In genomic region chr11:106193371-106194154, GRCm38 (mm10) we compare ENCODE assay signal across 8 mouse cellular contexts. TPM values are rescaled to one million over a fixed set of nuclear protein-coding genes. Genes with fewer than 3 reads are reported as not detected.
DNase-seq lines count a peak whose midpoint lies in the region; ATAC-seq lines count a peak whose summit lies in the region.

No protein-coding gene starts in this region.

- H3K27me3 ChIP-seq in heart, embryonic 13.5 days (replicated peaks), result no peaks in the 10 kb centered on the region
- H3K27me3 ChIP-seq in liver, embryonic 12.5 days (replicated peaks), result no peaks in the 10 kb centered on the region
- no peaks in the 10 kb centered on the region for H3K27me3 ChIP-seq in stomach, embryonic 15.5 days (replicated peaks)

- H3K9ac ChIP-seq in heart, embryonic 13.5 days, result peak overlapping the region; percentile 83
- H3K9ac ChIP-seq in liver, embryonic 12.5 days, result peak overlapping the region; percentile 79
- peak overlapping the region; percentile 75 for H3K9ac ChIP-seq in stomach, embryonic 15.5 days

- H3K9me3 ChIP-seq in heart, embryonic 13.5 days, result no peaks in the 10 kb centered on the region
- H3K9me3 ChIP-seq in liver, embryonic 12.5 days (replicated peaks), result no peaks in the 10 kb centered on the region
- no peaks in the 10 kb centered on the region for H3K9me3 ChIP-seq in stomach, embryonic 15.5 days

- H3K4me2 ChIP-seq in heart, embryonic 13.5 days, result peak overlapping the region; percentile 89
- peak overlapping the region; percentile 87 for H3K4me2 ChIP-seq in liver, embryonic 12.5 days
- peak overlapping the region; percentile 66 for H3K4me2 ChIP-seq in stomach, embryonic 15.5 days

- H3K4me3 ChIP-seq in heart, embryonic 13.5 days, result peak overlapping the region; percentile 67
- peak overlapping the region; percentile 70 for H3K4me3 ChIP-seq in liver, embryonic 12.5 days
- H3K4me3 ChIP-seq in stomach, embryonic 15.5 days (replicated peaks), result peak overlapping the region; percentile 77

- peaks cover 33% of the 10 kb centered on the region for H3K4me1 ChIP-seq in heart, embryonic 13.5 days
- H3K4me1 ChIP-seq in liver, embryonic 12.5 days, result peaks cover 45% of the 10 kb centered on the region
- H3K4me1 ChIP-seq in stomach, embryonic 15.5 days, result peaks cover 5% of the 10 kb centered on the region; the same call in 1 of the 2 replicates

- peak overlapping the region; percentile 84 for H3K27ac ChIP-seq in heart, embryonic 13.5 days (replicated peaks)
- peak overlapping the region; percentile 91 for H3K27ac ChIP-seq in liver, embryonic 12.5 days
- H3K27ac ChIP-seq in stomach, embryonic 15.5 days, result peak overlapping the region; percentile 88

- H3K36me3 ChIP-seq in heart, embryonic 13.5 days, result peaks cover 25% of the 10 kb centered on the region
- peaks cover 28% of the 10 kb centered on the region for H3K36me3 ChIP-seq in liver, embryonic 12.5 days
- H3K36me3 ChIP-seq in stomach, embryonic 15.5 days, result peaks cover 17% of the 10 kb centered on the region; the same call in 1 of the 2 replicates

- DNase-seq in CD4-positive helper T cell, adult 2 months (ENCODE audit: low read depth, low spot score), result peak; percentile 98
- DNase-seq in brain, embryonic 18.5 days (ENCODE audit: low read depth, low spot score), result peak; percentile 96
- peak; percentile 98 for DNase-seq in kidney, postnatal 10 days
- DNase-seq in natural killer cell, adult 2 months (ENCODE audit: low spot score in 2 of 2), result peak; percentile 96 to 97

- WGBS in heart, embryonic 13.5 days, result 3% methylated on average over 41 of the region's 44 CpGs
- under 1% methylated on average over 43 of the region's 44 CpGs for WGBS in liver, embryonic 12.5 days (ENCODE audit: insufficient replicate concordance)
- under 1% methylated on average over 42 of the region's 44 CpGs for WGBS in stomach, embryonic 15.5 days

- peak; percentile 92 for ATAC-seq in erythroid progenitor cell, adult 5-6 weeks (replicated peaks; ENCODE audit: low FRiP score, poor library complexity, severe bottlenecking)
- peak; percentile 96 for ATAC-seq in heart, embryonic 13.5 days (ENCODE audit: extremely low read depth, insufficient number of reproducible peaks, low FRiP score, low TSS enrichment)
- ATAC-seq in liver, embryonic 12.5 days, result peak; percentile 97
- ATAC-seq in stomach, embryonic 15.5 days (ENCODE audit: insufficient read depth, low FRiP score, low read depth), result peak; percentile 98

RNA-seq across cellular contexts. Expression of gene Strada, which starts 8.4 kb away (rescaled TPM):
- total RNA-seq in erythroid progenitor cell, adult 5-6 weeks (2015; ENCODE audit: low replicate concordance), result 14.1 and 16.3 TPM in 2 replicates
- total RNA-seq in erythroid progenitor cell, adult 5-6 weeks (2017; ENCODE audit: low replicate concordance), result 6.4 and 12.3 TPM in 2 replicates
- polyA plus RNA-seq in heart, embryonic 13.5 days (2015; fragmentation: Nextera tagmentation; extraction: Ambion mirVana), result 18.9 and 20.4 TPM in 2 replicates
- 12.2 and 12.6 TPM in 2 replicates for polyA plus RNA-seq in liver, embryonic 12.5 days (2016; fragmentation: Nextera tagmentation; extraction: Ambion mirVana)
- 16.7 and 18.6 TPM in 2 replicates for polyA plus RNA-seq in stomach, embryonic 15.5 days (2015; fragmentation: Nextera tagmentation; extraction: Ambion mirVana)

RNA-seq across cellular contexts. Expression of gene Ccdc47, which starts 22.6 kb away (rescaled TPM):
- total RNA-seq in erythroid progenitor cell, adult 5-6 weeks (2015; ENCODE audit: low replicate concordance), result 24.1 and 54.9 TPM in 2 replicates
- total RNA-seq in erythroid progenitor cell, adult 5-6 weeks (2017; ENCODE audit: low replicate concordance), result 122 and 130 TPM in 2 replicates
- 79.6 and 81.5 TPM in 2 replicates for polyA plus RNA-seq in heart, embryonic 13.5 days (2015; fragmentation: Nextera tagmentation; extraction: Ambion mirVana)
- polyA plus RNA-seq in liver, embryonic 12.5 days (2016; fragmentation: Nextera tagmentation; extraction: Ambion mirVana), result 53.9 and 56.6 TPM in 2 replicates
- polyA plus RNA-seq in stomach, embryonic 15.5 days (2015; fragmentation: Nextera tagmentation; extraction: Ambion mirVana), result 92.1 and 95.0 TPM in 2 replicates

RNA-seq across cellular contexts. Expression of gene Ddx42, which starts 23.2 kb away (rescaled TPM):
- 28.9 and 47.6 TPM in 2 replicates for total RNA-seq in erythroid progenitor cell, adult 5-6 weeks (2015; ENCODE audit: low replicate concordance)
- 60.4 and 91.1 TPM in 2 replicates for total RNA-seq in erythroid progenitor cell, adult 5-6 weeks (2017; ENCODE audit: low replicate concordance)
- polyA plus RNA-seq in heart, embryonic 13.5 days (2015; fragmentation: Nextera tagmentation; extraction: Ambion mirVana), result 43.5 and 46.7 TPM in 2 replicates
- 42.3 and 42.6 TPM in 2 replicates for polyA plus RNA-seq in liver, embryonic 12.5 days (2016; fragmentation: Nextera tagmentation; extraction: Ambion mirVana)
- 58.1 and 66.2 TPM in 2 replicates for polyA plus RNA-seq in stomach, embryonic 15.5 days (2015; fragmentation: Nextera tagmentation; extraction: Ambion mirVana)

RNA-seq across cellular contexts. Expression of gene Limd2, which starts 32.9 kb away (rescaled TPM):
- 35.7 and 49.0 TPM in 2 replicates for total RNA-seq in erythroid progenitor cell, adult 5-6 weeks (2015; ENCODE audit: low replicate concordance)
- total RNA-seq in erythroid progenitor cell, adult 5-6 weeks (2017; ENCODE audit: low replicate concordance), result 4.8 and 8.7 TPM in 2 replicates
- 119 TPM in 2 replicates for polyA plus RNA-seq in heart, embryonic 13.5 days (2015; fragmentation: Nextera tagmentation; extraction: Ambion mirVana)
- polyA plus RNA-seq in liver, embryonic 12.5 days (2016; fragmentation: Nextera tagmentation; extraction: Ambion mirVana), result 109 and 112 TPM in 2 replicates
- 117 and 136 TPM in 2 replicates for polyA plus RNA-seq in stomach, embryonic 15.5 days (2015; fragmentation: Nextera tagmentation; extraction: Ambion mirVana)

RNA-seq across cellular contexts. Expression of gene Gm10840, which starts 32.9 kb away (rescaled TPM):
- total RNA-seq in erythroid progenitor cell, adult 5-6 weeks (2015; ENCODE audit: low replicate concordance), result not detected in 2 replicates
- total RNA-seq in erythroid progenitor cell, adult 5-6 weeks (2017; ENCODE audit: low replicate concordance), result not detected in 2 replicates
- not detected in 2 replicates for polyA plus RNA-seq in heart, embryonic 13.5 days (2015; fragmentation: Nextera tagmentation; extraction: Ambion mirVana)
- polyA plus RNA-seq in liver, embryonic 12.5 days (2016; fragmentation: Nextera tagmentation; extraction: Ambion mirVana), result not detected in 2 replicates
- polyA plus RNA-seq in stomach, embryonic 15.5 days (2015; fragmentation: Nextera tagmentation; extraction: Ambion mirVana), result not detected in 2 replicates

Comparison
In these comparisons a context has a peak if more than half of its experiments do, and no peak if none do; other contexts are left out.
1. Peak in every context shown above with its lines: DNase-seq, ATAC-seq, H3K4me3 ChIP-seq and H3K27ac ChIP-seq.